Mouse (Mus musculus) embryonic fibroblast, embryonic 13.5 days (primary cell): Measurements from ENCODE around the gene Zfp668.

Experiments used
- CTCF ChIP-seq: IDR thresholded peaks from 2 replicates; pipeline ENCODE4 v1.5.1; 2011; ENCODE audit warnings: mild to moderate bottlenecking, control low read depth, low read length, moderate library complexity, borderline replicate concordance; ENCODE audit not compliant: insufficient read depth
- POLR2A ChIP-seq: IDR thresholded peaks from 2 replicates; pipeline ENCODE4 v1.6.1; 2011; ENCODE audit warnings: low read depth, mild to moderate bottlenecking, control low read depth, low read length, moderate library complexity

- TF ChIP-seq CTCF: no peak
- TF ChIP-seq POLR2A: no peak
Observed at GRCm38 (mm10) chr7:127897542-127897941, 20.9 kb upstream of the Zfp668 start.
